Mouse (Mus musculus): ENCODE results near the gene Dusp27.

- TF ChIP-seq CTCF (IDR thresholded peaks at IDR 0.05) (no peak), EP300 (IDR thresholded peaks at IDR 0.05) (no peak)
These were observed 22.3 kb upstream of the Dusp27 start for GRCm38 (mm10) chr1:166150035-166150434.
